Mouse (Mus musculus) layer of hippocampus, adult 11-12 months (tissue): ENCODE measurements around the gene Srsf1.

Source experiments
- DNase-seq: peaks from one replicate; pipeline ENCODE4 v3.0.0; 2022; ENCODE audit warnings: low spot score

Gene Srsf1

DNA sequence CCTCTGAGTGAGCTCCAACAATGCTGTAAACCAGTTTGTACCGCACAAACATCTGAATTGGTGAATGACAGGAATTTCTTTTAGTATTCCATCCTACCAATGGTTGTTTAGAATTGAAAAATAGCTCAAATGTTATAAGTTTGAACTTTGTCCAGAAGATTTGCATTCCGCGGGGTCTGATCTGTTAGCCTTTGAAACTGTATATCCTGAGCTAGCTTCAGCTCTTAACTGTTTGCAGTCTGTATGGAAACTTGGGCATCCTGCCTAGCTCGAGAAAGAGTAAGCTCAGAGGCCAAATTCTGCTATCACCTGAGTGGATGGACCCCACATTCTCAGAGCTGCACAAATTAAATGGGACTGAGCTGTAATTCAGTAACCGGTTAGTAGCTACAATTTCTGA, 23.9 kb downstream of the Srsf1 start:
- DNase-seq, result no peak

GRCm38 (mm10) chr11:88073343-88073875, 26.2 kb downstream of the Srsf1 start:
- DNase-seq, result no peak

- no peak for DNase-seq
Measured at GRCm38 (mm10) chr11:88075701-88076100, 28.5 kb downstream of the Srsf1 start.

DNA sequence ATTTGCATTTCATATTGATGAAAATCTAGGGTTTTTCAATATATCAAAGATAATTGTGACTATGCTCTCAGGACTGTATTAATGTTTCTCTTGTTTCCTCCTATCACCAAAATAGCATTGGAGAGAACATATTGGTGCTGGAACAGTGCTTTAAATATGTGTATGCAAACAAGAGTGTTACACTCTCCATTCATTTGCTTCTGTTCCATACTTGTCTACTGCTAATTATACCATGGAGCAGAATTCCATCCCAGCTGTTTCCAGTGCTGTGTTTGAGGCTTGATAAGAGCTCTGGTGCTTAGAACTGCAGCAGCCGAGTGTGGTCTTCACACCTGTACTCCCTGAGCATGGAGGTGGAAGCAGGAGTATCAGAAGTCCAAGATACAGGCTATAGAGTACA, 29.2 kb downstream of the Srsf1 start:
- no peak for DNase-seq

DNA sequence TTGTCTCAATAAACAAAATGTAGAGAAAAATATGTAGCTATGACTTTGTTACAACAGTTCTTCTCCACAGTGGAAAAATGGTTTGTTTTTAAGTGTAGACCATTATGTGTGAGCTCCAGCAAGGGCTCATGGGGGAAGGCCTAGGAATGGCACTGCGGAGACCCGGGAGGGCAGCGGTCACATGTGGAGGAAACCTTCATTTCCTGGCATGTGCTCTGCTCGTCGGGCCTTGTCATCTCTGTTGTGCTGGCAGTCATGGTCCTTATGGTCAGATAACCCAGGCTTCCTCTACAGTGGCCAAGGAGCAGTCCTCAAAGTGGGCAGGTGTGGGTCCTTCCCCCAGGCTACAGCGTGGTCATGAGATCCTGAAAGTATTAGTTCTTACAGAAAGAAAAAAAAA, 36.5 kb downstream of the Srsf1 start:
- no peak for DNase-seq

DNA sequence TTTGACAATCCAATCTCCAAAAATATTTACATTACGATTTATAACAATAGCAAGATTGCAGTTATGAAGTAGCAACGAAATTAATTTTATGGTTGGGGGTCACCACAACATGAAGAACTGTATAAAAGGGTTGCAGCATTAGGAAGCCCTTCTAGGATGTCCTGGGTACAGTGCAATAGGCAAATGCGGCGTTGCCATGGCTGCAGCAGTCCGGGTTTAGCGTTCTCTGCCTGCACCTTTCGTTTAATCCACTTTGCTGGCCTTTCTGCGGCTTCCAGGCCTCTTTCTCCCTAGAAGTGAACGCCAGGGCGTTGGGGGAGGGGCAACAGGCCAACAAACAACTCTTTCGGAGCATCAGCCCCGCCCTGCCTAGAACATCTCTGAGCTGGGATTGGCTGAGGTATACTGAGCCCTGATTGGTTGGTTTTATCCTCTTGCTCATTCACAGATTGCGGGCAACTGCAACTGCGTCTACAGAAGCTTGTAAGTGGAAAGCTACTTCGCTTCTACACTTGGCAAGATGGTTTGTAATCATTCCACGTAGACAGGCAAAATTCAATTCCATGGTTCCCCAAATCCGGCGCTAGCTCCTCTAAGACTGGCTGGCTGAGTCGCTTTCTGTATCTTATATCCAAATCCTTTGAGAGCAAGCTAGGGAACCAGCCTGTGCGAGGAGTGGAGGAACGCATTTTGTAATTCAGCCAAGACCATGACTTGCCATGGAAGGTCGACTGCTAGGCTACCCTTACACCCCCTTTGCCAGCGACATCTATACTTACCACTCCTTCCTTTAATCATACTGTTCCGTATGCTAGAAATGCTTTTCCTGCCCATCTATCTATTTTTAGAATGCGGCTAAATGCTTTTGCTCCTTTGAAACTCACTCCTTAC, 39.8 kb downstream of the Srsf1 start:
- DNase-seq, result peak; percentile 92

DNA sequence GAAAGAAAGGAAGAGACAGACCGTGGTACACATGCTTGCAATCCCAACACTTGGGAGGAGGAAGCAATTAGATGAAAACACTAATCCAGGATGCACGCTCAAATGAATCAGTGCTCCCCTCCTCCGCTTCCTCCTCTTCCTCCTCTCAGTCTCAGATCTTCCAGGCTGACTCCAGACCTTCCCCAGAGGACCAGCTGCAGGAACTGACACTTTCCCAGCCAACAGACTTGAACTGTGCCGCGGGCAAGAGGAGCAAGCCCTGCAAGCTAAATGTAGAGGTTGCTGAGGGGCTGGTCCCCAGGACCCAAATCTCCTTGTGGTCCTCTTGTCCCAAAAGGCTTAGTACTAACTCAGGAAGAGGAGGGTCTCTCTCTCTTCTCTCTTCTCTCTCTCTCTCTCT, 42.0 kb downstream of the Srsf1 start:
- DNase-seq, result no peak

DNA sequence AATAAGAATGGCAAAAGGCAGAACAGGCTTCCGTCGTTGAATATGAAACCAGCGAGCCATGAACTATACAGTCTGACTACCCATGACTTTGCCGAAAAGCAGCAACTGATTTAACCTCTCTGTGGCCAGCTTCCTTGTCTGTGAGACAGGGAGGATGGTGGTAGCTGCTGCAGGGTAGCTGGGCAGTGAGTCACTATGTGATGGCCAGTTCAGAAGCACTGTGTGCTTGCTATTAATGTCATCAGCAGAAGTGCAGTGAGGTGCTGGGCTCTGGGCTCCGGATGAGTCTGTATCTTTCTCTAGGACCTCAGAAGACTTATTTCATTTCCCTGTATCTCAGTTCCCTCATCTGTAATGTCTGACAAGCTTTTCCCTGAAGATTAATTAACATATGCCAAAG, 43.1 kb downstream of the Srsf1 start:
- no peak for DNase-seq

DNA sequence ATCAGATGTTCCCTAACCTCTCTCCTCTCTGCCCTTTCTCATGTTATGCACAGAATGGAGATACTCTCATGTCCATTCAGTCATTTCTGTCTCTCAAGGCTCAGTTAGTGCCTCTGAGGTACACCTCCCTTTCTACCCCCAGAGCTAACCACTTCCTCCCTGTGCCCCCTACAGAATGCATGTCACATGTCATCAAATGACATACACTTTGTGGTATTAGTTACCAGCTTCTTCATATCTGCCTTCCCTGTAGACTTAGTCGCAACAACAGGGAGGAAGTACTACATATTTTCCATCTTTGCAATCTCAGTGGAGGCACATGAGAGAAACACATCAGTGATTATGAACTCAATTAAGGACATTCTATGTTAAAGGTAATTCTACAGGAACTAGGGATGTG, 44.8 kb downstream of the Srsf1 start:
- DNase-seq, result no peak

DNA sequence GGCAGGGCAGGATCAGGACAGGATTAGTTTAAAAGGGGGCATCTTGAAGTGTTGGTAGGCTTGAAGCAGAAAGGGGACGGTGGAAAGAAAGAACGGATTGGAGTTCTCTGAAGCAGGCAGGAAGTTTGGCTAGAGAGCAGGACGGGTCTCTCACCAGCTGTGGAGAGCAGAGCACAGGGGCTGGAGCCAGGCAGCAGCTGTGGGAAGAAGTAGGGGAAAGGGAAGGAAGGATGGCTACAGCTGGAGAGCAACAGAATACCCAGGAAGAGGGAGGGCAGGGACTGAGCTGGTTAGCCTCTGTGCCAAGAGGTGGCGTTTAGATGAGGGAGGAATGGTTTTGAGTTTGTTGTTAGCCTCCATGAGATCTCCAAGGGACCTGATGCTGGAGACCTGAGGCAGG, 50.0 kb downstream of the Srsf1 start:
- DNase-seq, result no peak

DNA sequence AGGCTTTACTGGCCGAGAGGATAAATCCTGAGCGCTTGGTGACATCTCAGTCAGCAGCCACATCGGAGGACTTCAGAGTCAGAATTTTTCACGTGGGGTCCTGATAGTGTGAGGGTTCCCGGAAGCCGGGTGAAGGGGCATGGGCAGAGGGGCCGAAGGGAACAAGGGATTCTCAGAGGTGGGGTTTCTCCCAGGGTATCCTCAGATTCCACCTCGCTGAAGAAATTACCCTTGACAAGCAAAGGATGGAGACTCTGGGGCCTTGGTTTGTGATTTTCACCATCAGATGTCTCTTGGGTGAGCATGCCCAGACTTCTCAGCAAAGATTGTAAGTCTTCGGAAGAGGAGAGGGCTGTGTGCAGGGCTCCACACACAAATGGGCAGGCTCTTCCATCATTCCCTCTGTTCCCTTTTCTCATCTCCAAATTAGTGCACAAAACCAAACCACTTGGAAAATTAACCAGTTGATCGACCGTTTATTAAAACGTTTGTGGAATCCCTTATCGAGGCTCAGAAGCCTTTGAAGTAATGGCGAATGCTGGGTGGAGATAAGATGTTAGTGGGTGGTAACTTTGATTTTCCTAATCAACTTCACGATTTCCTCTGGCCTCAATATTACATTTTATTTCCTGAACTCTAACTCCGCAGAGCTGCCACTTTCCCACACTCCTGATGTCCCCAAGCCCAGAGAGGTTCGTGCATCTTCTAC, 51.0 kb downstream of the Srsf1 start, which contains the start of gene Cuedc1:
Gene Cuedc1, plus strand, starts transcription at position 38 of the 709 bp plus-strand sequence.
- DNase-seq, result no peak

- DNase-seq, result peak; percentile 72
Measured at GRCm38 (mm10) chr11:88098787-88099598, 51.8 kb downstream of the Srsf1 start.

- no peak for DNase-seq
Measured at GRCm38 (mm10) chr11:88099599-88100023, 52.4 kb downstream of the Srsf1 start.

GRCm38 (mm10) chr11:88100170-88100569, 53.0 kb downstream of the Srsf1 start:
- DNase-seq, result no peak
